Mouse (Mus musculus): ENCODE results near the gene Cycs. TPM values are rescaled to one million over a fixed set of nuclear protein-coding genes. Genes with fewer than 3 reads are reported as not detected.
A peak's percentile ranks its signal among the peaks of the same experiment; 100 is the strongest.

The Cycs gene
- polyA plus RNA-seq, 1 experiment from 2014 or later, result 78.7 TPM

GRCm38 (mm10) chr6:50587412-50587811, 21.1 kb upstream of the Cycs start:
- Histone ChIP-seq H3K36me3 (ENCODE audit: control insufficient read depth, insufficient read depth, low read length) (no peaks in the 10 kb centered on the region), H3K4me3 (ENCODE audit: low read depth, low read length) (no peak overlapping the region), H3K9ac (ENCODE audit: low read length) (no peak overlapping the region), H3K9me3 (ENCODE audit: control insufficient read depth, low read length) (no peaks in the 10 kb centered on the region), H3K4me1 (replicated peaks; ENCODE audit: control insufficient read depth, insufficient read depth, low read length) (0 out of 2 replicates have a peak, but pooled peaks cover 9% of the 10 kb centered on the region), H3K27ac (ENCODE audit: low read depth) (no peak overlapping the region), H3K4me2 (ENCODE audit: low read length) (no peak overlapping the region), H3K27me3 (replicated peaks; ENCODE audit: control insufficient read depth, insufficient read depth, low read length) (no peaks in the 10 kb centered on the region)
- no peak for DNase-seq (ENCODE audit: low spot score)
- no peak for ATAC-seq (replicated peaks; ENCODE audit: low FRiP score, low TSS enrichment, low read depth)
- WGBS, result 83% methylated on average over 2 of the region's 2 CpGs

DNA sequence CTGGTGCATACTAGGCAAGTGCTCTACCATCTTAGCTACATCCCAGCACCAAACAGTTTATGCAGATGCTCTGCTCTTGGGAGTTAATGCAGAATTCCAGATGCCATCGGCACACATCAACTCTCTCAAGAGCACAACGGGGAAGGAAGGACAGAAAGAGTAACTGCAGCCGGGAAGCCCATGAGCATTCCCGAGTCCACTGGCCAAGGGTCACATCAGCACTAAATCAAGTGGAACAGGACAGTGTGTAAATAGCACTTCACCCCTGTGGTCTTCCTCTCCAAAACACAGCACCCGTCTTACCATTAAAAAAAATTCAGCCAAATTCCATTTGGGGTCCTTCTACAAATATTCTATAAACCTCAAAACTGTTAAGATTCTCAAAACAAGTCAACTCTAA, 20.0 kb upstream of the Cycs start:
- H3K27me3 ChIP-seq (replicated peaks; ENCODE audit: control insufficient read depth, insufficient read depth, low read length), result no peaks in the 10 kb centered on the region
- no peaks in the 10 kb centered on the region for H3K36me3 ChIP-seq (ENCODE audit: control insufficient read depth, insufficient read depth, low read length)
- H3K4me2 ChIP-seq (ENCODE audit: low read length), result no peak overlapping the region
- H3K4me3 ChIP-seq (ENCODE audit: low read depth, low read length), result no peak overlapping the region
- H3K9ac ChIP-seq (ENCODE audit: low read length), result no peak overlapping the region
- DNase-seq (ENCODE audit: low spot score) (no peak), ATAC-seq (replicated peaks; ENCODE audit: low FRiP score, low TSS enrichment, low read depth) (no peak)
- WGBS, result 33% methylated on average over 5 of the region's 5 CpGs
- H3K27ac ChIP-seq (ENCODE audit: low read depth), result no peak overlapping the region
- H3K4me1 ChIP-seq (replicated peaks; ENCODE audit: control insufficient read depth, insufficient read depth, low read length), result 0 out of 2 replicates have a peak, but pooled peaks cover 9% of the 10 kb centered on the region
- H3K9me3 ChIP-seq (ENCODE audit: control insufficient read depth, low read length), result no peaks in the 10 kb centered on the region

DNA sequence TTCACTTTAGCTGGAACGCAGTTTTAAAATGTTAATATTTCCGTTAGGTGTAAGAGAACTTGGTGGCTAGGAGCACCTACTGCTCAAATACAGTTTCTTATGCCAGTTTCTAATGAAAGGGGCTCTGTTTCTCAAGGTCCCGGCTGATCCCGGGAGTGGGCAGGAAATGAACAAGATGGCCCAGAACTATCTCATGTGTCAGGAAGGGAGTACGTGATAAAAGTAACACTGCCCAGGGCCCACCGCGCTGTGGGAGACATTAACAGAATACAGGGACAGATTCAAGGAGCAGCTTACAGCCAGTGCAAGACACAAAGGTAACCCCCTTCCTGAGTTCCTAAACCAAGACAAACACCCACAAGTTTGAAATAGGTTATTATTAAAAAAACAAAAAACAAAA, 19.4 kb upstream of the Cycs start:
- H3K4me2 ChIP-seq (ENCODE audit: low read length), result no peak overlapping the region
- no peaks in the 10 kb centered on the region for H3K27me3 ChIP-seq (replicated peaks; ENCODE audit: control insufficient read depth, insufficient read depth, low read length)
- H3K27ac ChIP-seq (ENCODE audit: low read depth), result no peak overlapping the region
- ATAC-seq (replicated peaks; ENCODE audit: low FRiP score, low TSS enrichment, low read depth) (no peak), DNase-seq (ENCODE audit: low spot score) (no peak)
- no peak overlapping the region for H3K9ac ChIP-seq (ENCODE audit: low read length)
- H3K9me3 ChIP-seq (ENCODE audit: control insufficient read depth, low read length), result no peaks in the 10 kb centered on the region
- H3K4me3 ChIP-seq (ENCODE audit: low read depth, low read length), result no peak overlapping the region
- 0 out of 2 replicates have a peak, but pooled peaks cover 9% of the 10 kb centered on the region for H3K4me1 ChIP-seq (replicated peaks; ENCODE audit: control insufficient read depth, insufficient read depth, low read length)
- H3K36me3 ChIP-seq (ENCODE audit: control insufficient read depth, insufficient read depth, low read length), result no peaks in the 10 kb centered on the region
- 42% methylated on average over 7 of the region's 7 CpGs for WGBS

DNA sequence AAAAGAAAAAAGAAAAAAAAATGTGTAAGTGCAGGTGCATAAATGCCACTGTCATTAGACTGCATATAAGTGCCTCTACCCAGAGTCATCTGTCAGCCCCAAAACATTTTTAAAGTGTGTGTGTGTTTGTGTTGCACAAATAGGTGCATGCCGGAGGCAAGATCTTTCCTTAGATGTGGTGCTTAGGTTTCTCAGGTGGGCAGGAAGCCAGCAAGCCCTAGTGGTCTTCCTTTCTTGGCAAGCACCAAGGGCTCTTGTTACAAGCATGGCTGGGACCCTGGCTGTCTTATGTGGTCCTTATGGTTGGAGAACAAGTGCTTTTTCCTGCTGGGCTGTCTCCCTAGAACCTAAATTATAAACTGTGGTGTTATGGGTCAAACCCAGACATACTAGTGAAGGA, 5.3 kb upstream of the Cycs start:
- no peak overlapping the region for H3K4me3 ChIP-seq (ENCODE audit: low read depth, low read length)
- WGBS, result 93% methylated on average over 1 of the region's 1 CpGs
- H3K36me3 ChIP-seq (ENCODE audit: control insufficient read depth, insufficient read depth, low read length), result no peaks in the 10 kb centered on the region
- no peak overlapping the region for H3K9ac ChIP-seq (ENCODE audit: low read length)
- H3K4me2 ChIP-seq (ENCODE audit: low read length), result no peak overlapping the region
- no peak overlapping the region for H3K27ac ChIP-seq (ENCODE audit: low read depth)
- H3K27me3 ChIP-seq (replicated peaks; ENCODE audit: control insufficient read depth, insufficient read depth, low read length), result no peaks in the 10 kb centered on the region
- H3K4me1 ChIP-seq (replicated peaks; ENCODE audit: control insufficient read depth, insufficient read depth, low read length), result 0 out of 2 replicates have a peak, but pooled peaks cover 4% of the 10 kb centered on the region
- no peak for DNase-seq (ENCODE audit: low spot score)
- ATAC-seq (replicated peaks; ENCODE audit: low FRiP score, low TSS enrichment, low read depth), result no peak
- H3K9me3 ChIP-seq (ENCODE audit: control insufficient read depth, low read length), result no peaks in the 10 kb centered on the region

- H3K4me1 ChIP-seq (replicated peaks; ENCODE audit: control insufficient read depth, insufficient read depth, low read length), result 0 out of 2 replicates have a peak, but pooled peaks cover 8% of the 10 kb centered on the region
- H3K27me3 ChIP-seq (replicated peaks; ENCODE audit: control insufficient read depth, insufficient read depth, low read length), result no peaks in the 10 kb centered on the region
- H3K9me3 ChIP-seq (ENCODE audit: control insufficient read depth, low read length), result no peaks in the 10 kb centered on the region
- H3K4me3 ChIP-seq (ENCODE audit: low read depth, low read length), result peak overlapping the region; percentile 90
- H3K9ac ChIP-seq (ENCODE audit: low read length), result peak overlapping the region; percentile 85
- peaks cover 17% of the 10 kb centered on the region for H3K36me3 ChIP-seq (ENCODE audit: control insufficient read depth, insufficient read depth, low read length)
- ATAC-seq (replicated peaks; ENCODE audit: low FRiP score, low TSS enrichment, low read depth) (no peak), DNase-seq (ENCODE audit: low spot score) (no peak)
- peak overlapping the region; percentile 77 for H3K4me2 ChIP-seq (ENCODE audit: low read length)
- H3K27ac ChIP-seq (ENCODE audit: low read depth), result peak overlapping the region; percentile 86
- 9% methylated on average over 6 of the region's 6 CpGs for WGBS
Observed at GRCm38 (mm10) chr6:50566997-50567255, 588 bp upstream of the Cycs start.

DNA sequence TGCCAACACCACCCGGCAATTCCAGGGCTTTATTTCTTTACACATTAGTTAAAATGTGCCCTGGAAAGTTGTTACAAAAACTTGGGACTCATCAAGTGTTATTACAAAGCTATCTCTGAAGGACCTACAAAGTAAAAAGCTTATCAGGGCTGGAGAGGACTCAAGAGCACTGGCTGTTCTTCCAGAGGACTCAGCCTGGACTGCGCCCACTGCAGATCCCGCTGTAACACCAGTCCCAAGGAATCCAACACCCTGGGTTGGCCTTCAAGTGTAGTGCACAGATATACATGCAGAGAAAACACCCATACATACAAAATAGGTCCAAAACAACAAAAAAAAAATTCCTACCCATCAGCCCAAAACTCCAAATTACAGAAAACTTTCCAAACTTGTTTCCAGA, 2.7 kb downstream of the Cycs start:
- WGBS, result 95% methylated on average over 3 of the region's 3 CpGs
- Histone ChIP-seq H3K9me3 (ENCODE audit: control insufficient read depth, low read length) (no peaks in the 10 kb centered on the region), H3K27me3 (replicated peaks; ENCODE audit: control insufficient read depth, insufficient read depth, low read length) (no peaks in the 10 kb centered on the region), H3K4me3 (ENCODE audit: low read depth, low read length) (no peak overlapping the region), H3K4me1 (replicated peaks; ENCODE audit: control insufficient read depth, insufficient read depth, low read length) (0 out of 2 replicates have a peak, but pooled peaks cover 8% of the 10 kb centered on the region), H3K36me3 (ENCODE audit: control insufficient read depth, insufficient read depth, low read length) (peaks cover 17% of the 10 kb centered on the region), H3K4me2 (ENCODE audit: low read length) (no peak overlapping the region), H3K27ac (ENCODE audit: low read depth) (no peak overlapping the region), H3K9ac (ENCODE audit: low read length) (no peak overlapping the region)
- DNase-seq (ENCODE audit: low spot score) (no peak), ATAC-seq (replicated peaks; ENCODE audit: low FRiP score, low TSS enrichment, low read depth) (no peak)

DNA sequence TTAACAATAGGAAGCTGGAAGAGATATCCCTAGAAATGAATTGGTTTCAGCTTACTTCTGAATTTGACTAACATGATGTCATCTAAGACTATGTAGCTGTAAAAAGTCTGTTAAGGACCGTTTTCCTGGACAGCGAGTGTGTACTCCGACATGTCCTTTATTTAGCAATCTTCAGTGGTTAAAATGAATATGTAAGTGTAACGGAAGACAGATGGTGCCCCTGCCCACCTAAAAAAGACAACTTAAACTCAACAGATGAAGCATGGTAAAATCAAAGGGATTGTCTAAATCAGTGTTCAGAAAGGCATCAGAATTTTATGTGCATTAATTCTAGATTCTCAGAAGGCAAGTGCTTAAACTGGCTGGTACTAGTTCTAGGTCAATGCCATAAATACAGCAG, 3.9 kb downstream of the Cycs start:
- Histone ChIP-seq H3K9me3 (ENCODE audit: control insufficient read depth, low read length) (no peaks in the 10 kb centered on the region), H3K9ac (ENCODE audit: low read length) (no peak overlapping the region), H3K27ac (ENCODE audit: low read depth) (no peak overlapping the region), H3K4me2 (ENCODE audit: low read length) (no peak overlapping the region), H3K4me3 (ENCODE audit: low read depth, low read length) (no peak overlapping the region), H3K36me3 (ENCODE audit: control insufficient read depth, insufficient read depth, low read length) (peaks cover 17% of the 10 kb centered on the region), H3K27me3 (replicated peaks; ENCODE audit: control insufficient read depth, insufficient read depth, low read length) (no peaks in the 10 kb centered on the region), H3K4me1 (replicated peaks; ENCODE audit: control insufficient read depth, insufficient read depth, low read length) (0 out of 2 replicates have a peak, but pooled peaks cover 8% of the 10 kb centered on the region)
- DNase-seq (ENCODE audit: low spot score) (no peak), ATAC-seq (replicated peaks; ENCODE audit: low FRiP score, low TSS enrichment, low read depth) (no peak)
- 91% methylated on average over 4 of the region's 4 CpGs for WGBS

GRCm38 (mm10) chr6:50560776-50561175, 5.6 kb downstream of the Cycs start:
- Histone ChIP-seq H3K9me3 (ENCODE audit: control insufficient read depth, low read length) (no peaks in the 10 kb centered on the region), H3K4me1 (replicated peaks; ENCODE audit: control insufficient read depth, insufficient read depth, low read length) (0 out of 2 replicates have a peak, but pooled peaks cover 5% of the 10 kb centered on the region), H3K27ac (ENCODE audit: low read depth) (no peak overlapping the region), H3K4me2 (ENCODE audit: low read length) (no peak overlapping the region), H3K4me3 (ENCODE audit: low read depth, low read length) (no peak overlapping the region), H3K36me3 (ENCODE audit: control insufficient read depth, insufficient read depth, low read length) (peaks cover 17% of the 10 kb centered on the region), H3K27me3 (replicated peaks; ENCODE audit: control insufficient read depth, insufficient read depth, low read length) (no peaks in the 10 kb centered on the region), H3K9ac (ENCODE audit: low read length) (no peak overlapping the region)
- DNase-seq (ENCODE audit: low spot score) (no peak), ATAC-seq (replicated peaks; ENCODE audit: low FRiP score, low TSS enrichment, low read depth) (no peak)
- 87% methylated on average over 1 of the region's 1 CpGs for WGBS

GRCm38 (mm10) chr6:50558877-50559276, 7.5 kb downstream of the Cycs start:
- DNase-seq (ENCODE audit: low spot score), result no peak
- WGBS, result 78% methylated on average over 4 of the region's 4 CpGs
- no peak overlapping the region for H3K9ac ChIP-seq (ENCODE audit: low read length)
- peaks cover 13% of the 10 kb centered on the region; the same call in 1 of the 2 replicates for H3K36me3 ChIP-seq (ENCODE audit: control insufficient read depth, insufficient read depth, low read length)
- no peak overlapping the region for H3K4me3 ChIP-seq (ENCODE audit: low read depth, low read length)
- H3K9me3 ChIP-seq (ENCODE audit: control insufficient read depth, low read length), result no peaks in the 10 kb centered on the region
- H3K4me2 ChIP-seq (ENCODE audit: low read length), result no peak overlapping the region
- no peaks in the 10 kb centered on the region for H3K4me1 ChIP-seq (replicated peaks; ENCODE audit: control insufficient read depth, insufficient read depth, low read length)
- no peak overlapping the region for H3K27ac ChIP-seq (ENCODE audit: low read depth)
- no peaks in the 10 kb centered on the region for H3K27me3 ChIP-seq (replicated peaks; ENCODE audit: control insufficient read depth, insufficient read depth, low read length)
- no peak for ATAC-seq (replicated peaks; ENCODE audit: low FRiP score, low TSS enrichment, low read depth)

Measured in intestine, embryonic 14.5 days (tissue).